Mouse (Mus musculus) lung, embryonic 15.5 days (tissue): Measurements from ENCODE around the gene Fstl4. TPM values are rescaled to one million over a fixed set of nuclear protein-coding genes. Genes with fewer than 3 reads are reported as not detected.

Experiments
- ATAC-seq: fragments of 200-750 bp; cut with Nextera tagmentation; 2 replicates; pipeline ENCODE4 v1.8.0; 2017; ENCODE audit warnings: moderate number of reproducible peaks, borderline replicate concordance; ENCODE audit not compliant: low FRiP score, low TSS enrichment; ENCODE audit errors: extremely low read depth
- H3K27ac ChIP-seq: fragments of 300-500 bp; sonication (generic); 2 replicates; pipeline ENCODE4 v1.5.1; 2015; ENCODE audit warnings: moderate library complexity, mild to moderate bottlenecking, inconsistent platforms
- H3K27me3 ChIP-seq: fragments of 300-500 bp; sonication (generic); 2 replicates; pipeline ENCODE4 v1.6.1; 2015; ENCODE audit warnings: inconsistent platforms
- H3K36me3 ChIP-seq: fragments of 300-500 bp; sonication (generic); 2 replicates; pipeline ENCODE4 v1.6.1; 2015; ENCODE audit warnings: inconsistent platforms
- H3K4me1 ChIP-seq: fragments of 300-500 bp; sonication (generic); 2 replicates; pipeline ENCODE4 v1.6.1; 2015; ENCODE audit warnings: inconsistent platforms
- H3K4me2 ChIP-seq: fragments of 300-500 bp; sonication (generic); 2 replicates; pipeline ENCODE4 v1.6.1; 2015; ENCODE audit warnings: inconsistent platforms, mild to moderate bottlenecking, moderate library complexity
- H3K4me3 ChIP-seq: fragments of 300-500 bp; sonication (generic); 2 replicates; pipeline ENCODE4 v1.5.1; 2015; ENCODE audit warnings: mild to moderate bottlenecking, inconsistent platforms
- H3K9ac ChIP-seq: fragments of 300-500 bp; sonication (generic); 2 replicates; pipeline ENCODE4 v1.6.1; 2015; ENCODE audit warnings: inconsistent platforms
- H3K9me3 ChIP-seq: fragments of 300-500 bp; sonication (generic); 2 replicates; pipeline ENCODE4 v1.6.1; 2016; ENCODE audit warnings: inconsistent platforms
- WGBS: fragments of 180-500 bp; shearing (Covaris S2); methylation state at CpG from one replicate; pipeline ENCODE4 v1.1.7; 2015; 5-methylcytosine and 5-hydroxymethylcytosine counted together
- polyA plus RNA-seq: library from polyadenylated mRNA; unstranded; fragments of >200 nt; fragmentation: Nextera tagmentation; extraction: Ambion mirVana; gene quantifications from 2 replicates; pipeline ENCODE4 v1.2.1, GENCODE M21; 2015

Gene Fstl4
- polyA plus RNA-seq, 1 experiment from 2014 or later, result 10.9 TPM

GRCm38 (mm10) chr11:53210876-53211275 is 446.4 kb downstream of the Fstl4 start:
- WGBS, result 78% methylated on average over 9 of the region's 9 CpGs
- H3K9me3 ChIP-seq, result no peaks in the 10 kb centered on the region
- no peak overlapping the region for H3K9ac ChIP-seq
- H3K27ac ChIP-seq, result no peak overlapping the region
- no peak overlapping the region for H3K4me2 ChIP-seq
- no peaks in the 10 kb centered on the region for H3K4me1 ChIP-seq
- H3K4me3 ChIP-seq, result no peak overlapping the region
- H3K27me3 ChIP-seq, result no peaks in the 10 kb centered on the region
- ATAC-seq, result no peak
- no peaks in the 10 kb centered on the region for H3K36me3 ChIP-seq

GRCm38 (mm10) chr11:53229011-53229410 is 464.6 kb downstream of the Fstl4 start:
- Histone ChIP-seq H3K4me3 (no peak overlapping the region), H3K4me2 (no peak overlapping the region), H3K4me1 (no peaks in the 10 kb centered on the region), H3K9ac (no peak overlapping the region), H3K9me3 (no peaks in the 10 kb centered on the region), H3K27ac (no peak overlapping the region), H3K36me3 (no peaks in the 10 kb centered on the region), H3K27me3 (no peaks in the 10 kb centered on the region)
- 74% methylated on average over 3 of the region's 3 CpGs for WGBS
- no peak for ATAC-seq

- 86% methylated on average over 5 of the region's 5 CpGs for WGBS
- H3K27me3 ChIP-seq, result no peaks in the 10 kb centered on the region
- no peaks in the 10 kb centered on the region for H3K9me3 ChIP-seq
- H3K4me1 ChIP-seq, result no peaks in the 10 kb centered on the region
- no peak overlapping the region for H3K4me2 ChIP-seq
- ATAC-seq, result no peak
- H3K4me3 ChIP-seq, result no peak overlapping the region
- H3K36me3 ChIP-seq, result no peaks in the 10 kb centered on the region
- H3K9ac ChIP-seq, result no peak overlapping the region
- no peak overlapping the region for H3K27ac ChIP-seq
These were observed 467.4 kb downstream of the Fstl4 start for GRCm38 (mm10) chr11:53231836-53232235.

- no peak for ATAC-seq
- Histone ChIP-seq H3K4me3 (no peak overlapping the region), H3K36me3 (no peaks in the 10 kb centered on the region), H3K27ac (no peak overlapping the region), H3K27me3 (no peaks in the 10 kb centered on the region), H3K9ac (no peak overlapping the region), H3K4me1 (no peaks in the 10 kb centered on the region), H3K9me3 (no peaks in the 10 kb centered on the region), H3K4me2 (no peak overlapping the region)
- WGBS, result 40% methylated on average over 9 of the region's 9 CpGs
These were observed 469.2 kb downstream of the Fstl4 start for GRCm38 (mm10) chr11:53233590-53233989.
